Mouse (Mus musculus) G1E (cell line): ENCODE measurements around the gene Gnb5.
A peak's percentile ranks its signal among the peaks of the same experiment; 100 is the strongest.

Experiments used
- CTCF ChIP-seq: IDR thresholded peaks from 2 replicates; pipeline ENCODE4 v1.5.1; 2012; ENCODE audit warnings: low read depth, low read length, inconsistent platforms, mixed read lengths
- GATA2 ChIP-seq: IDR thresholded peaks from 2 replicates; pipeline ENCODE4 v1.6.1; 2012; ENCODE audit warnings: low read depth, low read length, inconsistent platforms, borderline replicate concordance
- POLR2AphosphoS5 ChIP-seq: IDR thresholded peaks from 2 replicates; pipeline ENCODE4 v1.6.1; 2012; ENCODE audit warnings: low read depth, low read length, inconsistent platforms; ENCODE audit not compliant: insufficient replicate concordance
- TAL1 ChIP-seq: conservative IDR thresholded peaks from 2 replicates; pipeline ENCODE4 v1.6.1; 2012; ENCODE audit warnings: low read depth, low read length, inconsistent platforms, mixed read lengths

GRCm38 (mm10) chr9:75299342-75299741, 6.7 kb upstream of the Gnb5 start:
- 0 out of 2 replicates have a peak, but pooled peaks have one; percentile 30 for TF ChIP-seq CTCF
- no peak for TF ChIP-seq GATA2
- no peak for TF ChIP-seq TAL1
- TF ChIP-seq POLR2AphosphoS5, result no peak
